Mouse (Mus musculus): ENCODE results near the gene Fam81b.

Fam81b gene

DNA sequence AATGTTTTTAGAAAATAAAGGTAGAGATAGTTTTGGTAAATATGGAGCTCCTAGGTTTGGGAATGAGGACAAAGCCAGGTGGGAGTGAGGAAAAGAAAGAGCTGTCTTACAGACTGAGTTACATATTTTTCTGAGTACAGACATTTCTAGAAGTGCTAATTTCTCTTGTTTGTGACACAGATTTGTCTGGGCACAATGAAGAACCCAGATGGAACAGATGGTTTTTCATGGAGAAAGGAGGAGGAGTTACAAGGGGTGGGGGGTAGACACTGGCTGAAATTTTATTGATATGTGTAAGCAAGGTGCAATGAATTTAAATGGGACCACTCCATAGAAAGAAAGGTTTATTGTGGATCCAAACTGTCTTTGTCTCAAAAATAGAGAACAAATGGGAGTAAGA is 109.9 kb downstream of the Fam81b start:
- no peak for DNase-seq (ENCODE audit: low read depth)

DNA sequence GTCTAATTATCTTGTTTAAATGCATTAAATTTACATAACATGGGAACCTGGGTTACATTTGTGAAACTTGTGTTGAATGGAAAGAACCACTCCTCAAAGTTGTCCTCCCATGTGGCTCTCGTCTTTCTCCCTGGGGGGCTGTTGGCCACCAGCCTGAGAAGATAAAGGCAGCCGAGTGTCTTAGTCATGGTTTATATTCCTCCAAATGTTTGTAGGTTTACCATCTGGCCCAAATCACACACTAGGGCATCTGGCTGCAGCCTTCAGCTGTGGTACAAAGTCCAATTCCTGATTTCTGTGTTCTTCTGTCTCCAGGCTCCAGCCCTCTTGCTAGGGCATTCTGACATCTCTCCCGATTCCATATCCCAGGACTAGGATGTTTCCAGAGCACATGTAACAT is 114.6 kb downstream of the Fam81b start:
- DNase-seq (ENCODE audit: low read depth): no peak

DNA sequence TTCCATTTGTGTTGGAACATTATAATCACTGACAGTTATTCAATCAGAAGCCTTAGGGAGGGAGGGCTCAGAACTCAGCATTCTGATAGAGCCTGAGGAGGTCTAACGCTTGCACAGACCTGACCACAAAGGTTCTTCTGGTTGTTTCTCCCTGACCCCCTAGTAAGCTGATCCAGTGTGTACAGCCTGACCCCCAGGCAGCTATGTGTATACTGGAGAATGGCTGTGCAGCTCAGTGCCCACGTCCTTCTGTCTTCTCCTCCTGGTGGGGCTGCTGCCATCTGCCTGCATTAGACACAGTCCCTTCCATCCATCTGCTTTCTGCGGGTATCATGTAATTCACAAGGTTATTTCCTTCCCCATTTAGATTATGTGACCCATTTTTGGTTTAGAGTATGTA is 115.7 kb downstream of the Fam81b start:
- DNase-seq (ENCODE audit: low read depth): no peak

DNA sequence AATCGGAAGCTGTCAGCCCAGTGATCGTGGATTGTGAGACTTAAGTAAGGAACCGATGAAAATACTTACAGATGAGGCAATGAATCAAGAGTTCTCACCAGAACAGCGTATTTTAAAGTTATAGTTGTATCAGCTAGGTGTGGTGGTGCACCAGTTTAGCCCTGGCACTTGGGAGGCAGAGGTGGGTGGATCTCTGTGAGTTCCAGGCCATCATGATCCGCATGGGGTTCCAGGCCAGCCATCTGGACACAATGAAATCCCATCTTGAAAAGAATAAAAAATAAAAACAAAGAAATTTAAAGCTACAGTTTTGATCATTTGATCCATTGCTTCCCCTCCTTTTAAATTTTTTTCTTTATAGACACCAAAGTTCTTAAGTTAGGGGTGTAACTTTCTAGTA is 117.2 kb downstream of the Fam81b start:
- no peak for DNase-seq (ENCODE audit: low read depth)

DNA sequence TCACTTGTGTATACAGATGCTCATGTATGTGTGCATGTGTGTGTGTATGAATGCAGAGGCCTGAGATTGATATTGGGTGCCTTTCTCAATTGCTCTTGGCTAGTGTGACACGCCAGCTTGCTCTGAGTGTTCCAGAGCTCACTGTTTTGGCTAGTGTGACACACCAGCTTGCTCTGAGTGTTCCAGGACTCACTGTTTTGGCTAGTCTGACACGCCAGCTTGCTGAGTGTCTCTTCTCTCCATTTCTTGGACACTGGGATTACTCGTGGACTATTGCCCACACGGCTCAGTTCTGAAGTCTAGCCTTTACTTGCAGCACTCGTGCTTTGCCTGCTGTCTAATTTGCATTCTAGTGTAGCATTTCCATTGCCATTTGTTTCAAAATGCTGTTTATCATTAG is 126.2 kb downstream of the Fam81b start:
- DNase-seq (ENCODE audit: low read depth): no peak

DNA sequence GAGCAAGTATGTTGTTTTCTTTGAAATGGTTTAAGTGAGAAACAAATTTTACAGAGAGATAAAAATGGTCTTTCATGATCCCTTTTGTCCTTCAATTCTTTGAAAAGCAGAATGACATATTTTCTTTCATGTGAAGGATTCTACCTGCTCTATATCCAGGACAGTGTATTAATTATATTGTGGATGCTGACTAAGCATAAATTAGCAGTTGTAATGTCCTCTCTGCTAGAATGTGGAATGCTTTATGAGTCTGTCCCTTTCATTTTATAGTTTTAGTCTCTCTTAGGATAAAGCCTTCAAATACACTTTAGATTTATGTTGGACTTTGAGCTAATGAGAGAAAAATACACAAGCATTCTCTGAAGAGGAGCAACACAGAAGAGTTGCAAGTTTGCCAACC is 130.6 kb downstream of the Fam81b start:
- no peak for DNase-seq (ENCODE audit: low read depth)

DNA sequence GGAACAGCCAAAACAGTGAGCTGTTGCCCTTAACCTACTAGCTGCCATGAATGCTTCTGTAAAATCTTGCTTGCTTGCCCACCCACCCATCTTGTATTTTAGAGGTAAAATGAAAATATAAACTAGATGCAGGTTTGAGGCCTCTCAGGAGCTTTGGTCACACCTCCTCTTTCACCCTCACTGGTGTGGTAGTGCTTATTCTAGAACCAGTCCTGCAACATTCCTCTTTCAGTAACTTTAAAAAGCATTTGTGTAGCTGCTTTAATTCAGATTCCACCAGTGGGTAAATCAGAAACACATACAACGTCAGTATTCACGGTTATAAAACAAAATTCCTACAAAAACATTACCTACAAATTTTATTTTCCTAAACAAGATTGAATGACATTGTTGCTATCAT is 144.3 kb downstream of the Fam81b start:
- DNase-seq (ENCODE audit: low read depth): no peak

DNA sequence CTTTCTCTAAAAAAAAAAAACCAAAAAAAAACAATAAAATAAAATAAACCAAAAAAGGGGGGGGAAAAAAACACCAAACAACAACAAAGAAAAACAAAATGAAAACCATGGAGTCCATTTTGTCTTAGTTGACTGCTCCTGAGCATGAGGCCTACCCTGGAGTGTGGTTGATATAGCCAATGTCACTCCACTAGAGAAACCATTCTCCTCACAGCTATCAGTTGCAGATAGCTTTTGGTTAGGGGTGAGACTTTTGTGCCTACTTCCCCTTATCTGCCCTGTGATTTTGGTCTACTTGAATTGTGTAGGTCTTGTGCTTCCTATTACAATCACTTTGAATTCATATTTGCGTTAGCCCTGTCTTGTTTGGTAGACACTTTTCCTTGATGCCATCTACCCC is 147.4 kb downstream of the Fam81b start:
- DNase-seq (ENCODE audit: low read depth): no peak

DNA sequence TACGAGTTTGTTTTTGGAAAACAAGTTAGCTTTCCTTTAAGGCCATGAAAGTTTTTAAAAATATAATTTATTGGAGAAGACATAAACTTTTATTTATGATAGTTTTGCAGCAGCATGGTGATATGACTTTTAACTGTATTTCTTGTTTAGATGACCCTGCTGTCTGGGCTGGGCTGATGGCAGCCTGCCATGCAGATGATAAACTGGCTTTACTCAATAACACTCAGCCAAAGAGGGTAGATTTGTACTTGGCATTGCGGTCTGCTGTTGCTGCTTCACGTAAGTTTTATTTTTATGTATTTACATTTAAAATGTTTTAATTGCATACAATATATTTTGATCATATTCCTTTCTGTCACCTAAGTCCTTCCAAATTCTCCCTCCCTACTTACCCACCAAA is 147.8 kb downstream of the Fam81b start:
- DNase-seq (ENCODE audit: low read depth): no peak
